Mouse (Mus musculus): ENCODE measurements around the gene Bod1l.

The Bod1l gene

DNA sequence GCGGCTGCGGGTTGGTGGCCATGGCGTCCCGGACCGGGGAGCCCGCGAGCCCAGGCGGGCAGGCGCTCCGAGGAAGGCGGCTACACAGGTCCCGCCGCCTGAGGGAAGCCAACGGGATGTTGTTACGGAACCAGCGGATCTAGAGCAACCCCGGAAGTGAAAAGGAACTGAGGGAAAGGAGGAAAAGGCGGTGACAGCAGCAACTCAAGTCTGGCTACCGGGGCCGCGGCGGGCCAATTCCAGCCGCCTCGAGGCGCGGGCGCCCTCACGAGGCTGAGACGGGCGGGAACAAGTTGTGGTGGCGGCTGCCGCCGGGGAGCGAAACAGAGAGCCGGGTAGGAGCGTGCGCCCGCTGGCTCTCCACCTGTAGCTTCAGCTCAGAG is at the start of gene Bod1l:
TSS of gene Bod1l (minus strand) at position 169 of the 383 bp plus-strand sequence.
- DNase-seq: peak; percentile 97 to 98

DNA sequence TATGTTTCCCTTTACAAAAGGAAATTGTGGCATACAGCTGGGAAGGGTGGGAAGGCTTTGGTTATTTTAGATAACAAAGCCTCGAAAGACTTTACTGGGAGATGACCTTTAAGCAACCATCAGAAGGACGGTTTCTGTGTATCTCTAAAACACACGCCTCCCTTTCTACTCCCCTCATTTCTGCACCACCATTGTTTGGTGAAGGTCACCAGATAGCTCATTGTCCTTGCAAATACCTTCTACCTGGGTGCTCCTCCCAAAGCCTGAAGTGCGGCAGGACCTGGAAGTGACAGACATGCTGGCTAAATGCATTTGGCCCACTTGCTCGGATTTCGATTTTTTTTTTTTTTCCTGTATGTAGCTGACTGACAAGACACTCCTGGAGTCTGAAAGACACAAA is 49.2 kb upstream of the Bod1l start:
- DNase-seq: no peak

DNA sequence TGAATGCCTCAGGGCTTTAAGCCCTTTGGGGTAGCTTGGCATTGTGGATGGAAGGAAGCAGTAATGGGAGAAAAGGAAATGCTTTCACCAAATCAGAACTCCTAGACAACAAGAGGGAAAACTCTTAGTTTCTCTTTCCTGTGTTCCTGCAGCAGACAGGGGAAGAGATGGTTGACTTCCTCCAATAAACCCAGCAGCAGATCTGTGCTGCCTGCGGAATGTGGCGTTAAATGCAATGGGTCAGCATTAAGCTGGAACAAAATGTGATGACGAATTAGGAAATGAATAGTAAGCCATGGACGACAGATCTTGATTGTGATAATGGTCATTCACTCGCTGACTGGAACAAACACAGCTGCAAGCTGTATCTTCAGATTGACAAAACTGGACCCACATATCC is 46.8 kb upstream of the Bod1l start:
- no peak for DNase-seq

DNA sequence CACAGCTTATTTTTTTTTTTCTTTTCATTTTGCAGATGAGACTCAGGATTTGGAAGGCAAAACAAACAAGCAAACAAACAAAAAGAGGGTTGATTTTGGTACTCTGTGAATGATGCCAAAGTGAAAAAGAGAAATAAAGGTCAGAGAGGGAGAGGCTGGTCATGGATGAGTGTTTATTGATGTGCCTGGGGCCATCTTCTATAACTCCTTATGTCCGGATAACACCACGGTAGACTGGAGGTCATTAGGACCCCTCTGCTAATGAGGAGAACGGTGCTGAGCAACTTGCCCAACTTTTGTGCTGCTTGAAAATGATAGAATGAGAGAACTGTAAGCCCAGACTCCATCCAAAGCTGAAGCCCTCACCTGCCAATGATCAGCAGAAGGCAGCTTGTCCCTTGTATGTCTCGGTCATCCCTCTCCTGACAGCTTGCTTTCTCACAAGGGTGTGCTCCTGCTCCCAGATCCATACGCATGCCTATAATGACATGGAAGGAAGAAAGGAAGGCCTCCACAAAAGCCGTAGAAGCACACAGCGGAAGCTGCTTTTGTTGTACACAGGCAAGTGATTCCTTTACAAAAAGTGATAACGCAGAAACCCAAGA is 45.2 kb upstream of the Bod1l start:
- DNase-seq: no peak

DNA sequence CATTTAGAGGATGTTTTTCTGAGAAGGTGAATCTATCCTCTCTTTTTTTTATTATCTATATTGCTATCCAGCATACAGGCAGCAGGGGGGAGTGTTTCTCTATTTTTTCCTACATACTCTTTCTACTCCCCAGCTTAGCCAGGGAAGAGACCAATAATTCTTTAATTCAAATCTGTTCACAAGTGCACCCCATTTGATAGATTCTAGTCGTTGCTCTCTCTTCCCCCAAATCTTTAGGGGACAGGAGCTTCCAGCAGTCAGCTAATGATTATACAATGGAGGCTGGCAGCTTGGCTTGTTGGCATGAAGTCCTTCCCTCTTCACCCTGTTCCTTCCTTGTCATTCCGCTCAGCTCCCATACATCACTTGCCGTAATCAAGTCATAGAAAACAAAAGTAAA is 44.7 kb upstream of the Bod1l start:
- peak in 1 of 2 experiments; percentile 5 for DNase-seq

DNA sequence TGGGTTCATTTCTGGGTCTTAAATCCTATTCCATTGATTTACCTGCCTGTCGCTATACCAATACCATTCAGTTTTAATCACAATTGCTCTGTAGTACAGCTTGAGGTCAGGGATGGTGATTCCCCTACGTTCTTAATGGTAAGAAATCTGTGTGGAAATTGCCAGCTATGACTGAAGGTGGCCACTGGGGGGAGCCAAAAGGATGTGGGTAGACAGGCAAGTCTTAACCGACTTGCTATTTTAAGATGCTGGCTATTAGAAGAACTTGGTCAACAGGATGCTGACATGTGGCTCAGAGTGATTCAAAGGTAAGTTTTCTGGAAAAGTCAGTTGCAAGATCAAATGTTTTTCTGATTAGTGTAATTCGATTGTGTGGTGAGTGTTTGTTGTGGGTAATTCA is 43.6 kb upstream of the Bod1l start:
- DNase-seq: peak; percentile 72 to 74

DNA sequence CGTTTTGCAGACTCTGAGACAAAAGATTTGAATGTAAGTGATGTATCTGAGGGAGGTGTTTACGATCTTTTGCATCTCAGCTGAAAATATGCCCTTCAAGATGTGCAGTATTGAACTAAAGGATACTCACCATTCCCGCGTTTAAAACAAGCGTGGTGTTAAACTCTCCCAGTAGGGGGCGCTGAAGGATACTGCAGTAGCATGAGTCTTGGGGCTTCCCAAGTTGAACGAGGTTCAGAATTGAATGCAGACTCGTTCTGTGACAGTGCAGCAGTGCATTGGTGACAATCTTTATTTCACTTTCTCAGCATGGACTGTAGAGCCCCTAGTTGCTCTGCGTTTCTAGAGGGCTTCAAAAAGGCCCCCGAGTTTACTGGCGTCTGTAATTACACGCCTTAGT is 40.4 kb upstream of the Bod1l start:
- DNase-seq: peak; percentile 49 to 79

DNA sequence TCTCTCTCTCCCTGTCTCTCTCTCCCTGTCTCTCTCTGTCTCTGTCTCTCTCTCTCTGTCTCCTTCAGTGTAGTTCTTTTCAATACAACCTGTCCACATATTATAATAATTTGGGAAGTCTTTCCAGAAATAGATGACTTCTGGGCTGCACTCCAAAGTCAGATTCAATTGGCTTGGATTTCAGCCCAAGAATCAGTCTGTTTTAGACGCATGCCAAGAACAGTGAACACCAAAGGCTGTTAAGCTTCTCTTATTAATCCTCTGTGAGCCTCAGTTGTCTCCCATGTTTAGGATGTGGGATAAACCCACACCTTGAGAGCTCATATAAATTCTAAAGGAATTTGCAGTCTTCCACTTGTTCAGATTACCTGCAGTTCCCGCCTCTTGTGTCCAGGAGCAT is 27.0 kb upstream of the Bod1l start:
- DNase-seq: no peak

DNA sequence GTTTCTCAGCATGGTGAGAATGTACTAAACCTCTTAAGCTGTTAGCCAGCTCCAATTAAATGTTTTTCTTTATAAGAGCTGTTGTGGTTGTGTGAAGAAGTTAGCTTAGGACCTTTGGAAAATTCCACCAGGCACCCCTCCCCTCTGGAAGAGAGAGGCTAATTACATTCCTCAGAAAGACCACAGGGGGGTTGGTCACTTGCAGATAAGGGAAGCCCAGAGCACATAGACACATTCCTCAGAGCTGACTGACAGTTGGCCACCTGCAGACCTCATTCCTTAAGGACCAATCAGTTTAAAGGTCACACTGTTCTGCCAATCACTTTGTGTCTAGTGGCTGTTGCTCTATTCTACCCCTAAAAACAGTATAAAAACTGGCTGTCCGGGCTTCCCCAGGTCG is 11.7 kb upstream of the Bod1l start:
- DNase-seq: no peak

DNA sequence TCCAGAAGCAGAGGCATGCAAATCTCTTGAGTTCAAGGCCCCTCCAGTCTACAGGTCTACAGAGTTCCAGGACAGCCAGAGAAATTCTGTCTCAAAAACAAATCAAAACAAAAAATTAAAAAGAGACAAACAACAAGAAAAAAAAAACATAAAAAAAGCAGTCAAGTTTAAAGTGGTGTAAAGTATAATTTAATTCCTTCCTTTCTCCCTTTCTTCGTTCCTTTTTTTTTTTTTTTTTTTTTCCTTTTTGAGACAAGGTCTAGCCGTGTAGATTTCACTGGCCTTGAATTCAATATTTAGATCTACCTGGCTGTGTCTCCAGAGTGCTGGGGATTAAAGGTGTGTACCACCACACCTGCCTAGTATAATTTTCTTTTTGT is 1.4 kb upstream of the Bod1l start:
- DNase-seq: no peak

DNA sequence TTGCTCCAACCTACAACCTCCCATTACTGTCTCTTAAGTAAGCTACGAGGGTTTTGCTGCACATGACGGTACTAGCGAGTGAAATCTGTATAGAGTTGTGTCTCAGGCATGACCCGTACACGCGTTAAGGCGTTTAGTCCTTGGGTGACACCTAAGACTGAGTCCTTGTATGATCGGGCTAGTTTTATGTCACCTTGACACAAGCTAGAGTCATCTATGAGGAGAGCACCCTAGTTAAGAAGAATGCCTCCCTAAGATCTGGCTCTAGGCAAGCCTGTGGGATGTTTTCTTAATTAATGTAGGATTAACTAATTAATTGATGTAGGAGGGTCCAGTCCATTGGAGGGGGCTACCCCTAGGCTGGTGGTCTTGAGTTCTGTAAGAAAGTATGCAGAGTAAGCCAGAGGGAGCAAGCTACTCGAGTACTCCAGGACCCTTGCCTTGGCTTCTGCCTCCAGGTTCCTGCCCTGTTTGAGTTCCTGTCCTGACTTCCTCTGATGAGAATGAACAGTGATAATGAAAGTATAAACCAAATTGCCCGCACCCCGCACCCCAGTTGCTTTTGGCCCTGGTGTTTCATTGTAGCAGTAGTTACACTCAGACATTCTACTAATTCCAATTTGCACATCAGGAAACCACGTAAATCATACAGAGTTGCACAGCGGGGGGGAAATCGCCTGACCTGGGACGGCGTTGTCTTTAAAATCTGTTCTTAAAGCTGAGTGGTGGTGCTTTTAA is 874 bp upstream of the Bod1l start:
- peak; percentile 37 to 47 for DNase-seq

DNA sequence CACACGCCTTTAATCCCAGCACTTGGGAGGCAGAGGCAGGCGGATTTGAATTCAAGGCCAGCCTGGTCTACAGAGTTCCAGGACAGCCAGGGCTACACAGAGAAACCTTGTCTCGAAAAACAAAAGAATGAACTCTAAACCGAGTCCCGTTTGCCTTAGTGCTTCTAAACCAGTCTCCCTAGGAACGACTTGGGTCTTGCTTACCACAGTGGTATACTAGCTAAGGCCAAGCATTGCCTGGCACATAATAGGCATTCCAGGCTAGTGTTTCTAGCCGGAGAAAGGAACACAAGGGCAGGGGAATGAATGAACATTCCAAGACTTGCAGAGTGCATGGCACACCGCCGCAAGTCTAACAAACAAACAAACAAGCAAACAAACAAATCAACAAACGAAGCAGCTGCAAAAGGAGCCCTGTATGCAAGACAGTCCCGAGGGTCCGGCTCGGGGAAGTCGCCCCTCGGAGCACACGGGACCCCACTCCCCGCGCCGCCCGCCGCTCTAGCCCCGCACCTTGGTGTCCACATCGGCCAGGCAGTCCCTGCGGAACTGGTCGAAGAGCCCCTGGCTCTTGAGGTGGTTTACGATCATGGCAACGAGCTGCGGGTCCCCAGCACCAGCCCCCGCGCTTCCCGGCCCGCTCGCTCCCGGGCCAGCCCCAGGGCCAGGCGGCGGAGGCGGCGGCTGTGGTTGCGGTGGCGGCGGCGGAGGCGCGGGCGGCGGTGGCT is 532 bp downstream of the Bod1l start:
- no peak for DNase-seq

DNA sequence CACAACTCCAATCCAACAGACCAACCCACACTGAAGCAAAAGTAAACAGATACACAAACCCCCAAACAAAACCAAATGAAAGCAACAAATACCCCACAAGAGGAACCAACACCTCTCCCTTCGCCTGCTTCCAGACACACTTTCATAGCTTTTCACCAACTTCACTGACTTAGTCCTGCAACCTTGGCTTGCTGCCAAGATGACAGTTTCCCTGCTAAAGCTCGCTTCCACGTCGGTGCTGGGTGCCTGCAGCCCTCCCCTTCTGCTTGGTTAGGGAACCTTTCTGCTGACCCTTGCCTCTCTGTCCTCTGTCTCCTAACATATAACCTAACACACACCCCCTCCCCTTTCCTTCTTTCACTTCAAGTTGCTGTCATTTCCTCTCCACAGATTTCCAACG is 1.4 kb downstream of the Bod1l start:
- peak; percentile 58 to 59 for DNase-seq

DNA sequence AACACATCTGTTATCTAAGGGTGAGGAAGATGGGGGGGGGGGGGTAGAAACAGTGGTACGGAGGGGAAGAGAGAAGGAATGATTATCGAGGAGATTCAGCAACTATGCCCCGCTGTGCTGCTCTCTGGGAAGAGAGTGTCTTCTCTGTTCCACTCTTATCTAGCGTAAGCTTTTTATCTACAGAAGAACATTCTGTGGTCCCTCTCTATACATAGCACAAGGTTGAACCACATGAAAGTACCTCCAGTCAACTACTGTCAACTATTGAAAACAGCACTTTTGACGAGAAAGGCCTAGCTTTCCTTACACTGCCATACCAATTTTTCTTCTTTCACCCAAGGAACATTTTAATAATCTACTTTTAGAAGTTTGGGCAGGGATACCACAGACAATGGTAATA is 2.4 kb downstream of the Bod1l start:
- no peak for DNase-seq

DNA sequence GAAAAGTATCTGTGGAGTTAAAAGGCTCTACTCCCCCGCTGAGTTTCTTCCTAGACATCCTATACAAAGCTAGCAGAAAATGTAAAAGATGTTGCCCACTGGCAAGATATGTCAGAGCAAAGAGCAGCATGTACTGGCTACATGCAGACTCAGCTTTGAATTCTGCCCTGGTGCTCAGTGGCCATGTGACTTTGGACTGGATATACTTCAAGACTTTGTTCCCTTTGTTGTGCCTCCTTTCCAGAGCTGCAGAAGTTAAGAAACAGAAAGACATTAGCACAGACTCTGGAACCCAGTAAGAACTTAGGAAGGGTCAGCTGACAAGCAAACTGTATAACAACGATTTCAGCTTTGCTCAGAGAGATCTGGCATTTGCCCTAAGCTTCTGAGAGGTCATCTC is 14.0 kb downstream of the Bod1l start:
- peak in 1 of 2 experiments; percentile 42 for DNase-seq

DNA sequence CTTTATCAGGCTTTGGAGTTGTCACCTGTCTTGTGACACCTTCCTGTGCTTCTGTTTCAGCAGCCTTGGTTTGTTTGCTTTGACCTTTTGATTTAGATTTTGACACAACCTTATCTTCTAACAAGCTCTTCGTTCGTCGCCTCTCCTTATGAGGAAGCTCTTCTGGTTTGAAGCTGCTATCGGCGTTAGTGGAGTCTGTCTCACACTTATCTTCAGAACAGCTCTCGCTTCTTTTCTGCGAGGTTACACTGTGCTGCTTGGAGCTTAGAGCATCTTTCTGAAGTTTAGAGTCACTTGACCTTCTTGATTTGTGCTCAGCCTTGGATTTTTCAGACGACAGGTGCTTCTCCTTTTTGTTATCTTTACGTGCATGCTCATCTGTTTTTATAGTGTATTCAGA is 23.0 kb downstream of the Bod1l start:
- no peak for DNase-seq

DNA sequence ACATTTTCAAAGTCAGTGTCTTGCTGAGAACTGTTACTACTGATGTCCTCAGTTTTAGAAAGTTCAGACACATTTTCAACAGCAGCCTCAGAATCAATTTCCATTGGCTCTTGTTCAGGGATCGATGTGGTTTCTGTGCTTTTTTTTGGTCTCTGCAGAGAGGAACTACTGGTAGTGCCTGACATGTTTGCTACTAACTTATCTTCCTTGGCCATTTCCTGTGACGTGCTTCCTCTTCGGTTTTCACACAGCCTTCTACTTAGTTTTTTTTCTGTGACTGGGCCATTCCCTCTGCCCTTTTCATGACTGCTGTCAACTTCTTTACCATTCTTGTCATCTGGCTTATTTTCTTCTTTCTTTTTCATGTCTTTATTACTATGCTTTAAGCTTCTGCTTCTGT is 23.6 kb downstream of the Bod1l start:
- DNase-seq: no peak

DNA sequence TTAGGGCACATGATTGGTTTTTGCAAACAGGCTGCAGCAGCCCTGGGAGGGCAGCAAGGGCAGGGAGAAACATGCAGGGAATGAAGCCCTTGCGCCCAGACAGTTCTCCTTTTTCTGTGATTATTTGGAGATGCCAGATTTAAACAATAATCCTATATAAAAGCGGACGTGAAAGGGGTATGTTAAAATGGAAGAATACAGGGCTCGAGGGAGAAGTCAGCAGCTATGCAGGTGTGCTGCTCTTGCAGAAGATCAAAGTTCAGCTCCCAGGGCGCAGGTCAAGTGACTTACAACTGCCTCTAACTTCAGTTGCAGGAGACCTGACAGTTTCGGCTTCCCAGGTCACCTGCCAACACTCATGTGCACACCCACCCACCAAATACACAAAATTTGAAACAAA is 31.6 kb downstream of the Bod1l start:
- DNase-seq: no peak

DNA sequence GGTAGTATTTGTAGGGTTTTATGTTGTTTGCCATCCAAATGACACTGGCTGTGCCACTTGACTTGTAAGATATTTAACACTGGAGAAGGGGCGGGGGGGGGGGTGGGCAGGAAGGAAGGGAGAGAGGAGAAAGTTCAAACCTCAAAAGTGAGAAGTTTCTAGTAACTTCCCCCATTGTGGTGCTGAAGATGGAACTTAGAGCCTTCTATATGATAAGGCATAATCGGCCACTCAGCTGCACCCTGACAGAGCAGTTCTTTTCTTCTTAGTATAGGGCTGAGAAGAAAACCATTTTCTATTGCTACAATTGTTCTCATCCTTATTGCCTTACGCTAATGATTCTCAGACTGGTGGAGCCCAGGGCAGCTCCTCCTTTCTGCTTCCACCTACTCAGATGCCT is 32.8 kb downstream of the Bod1l start:
- DNase-seq: no peak

DNA sequence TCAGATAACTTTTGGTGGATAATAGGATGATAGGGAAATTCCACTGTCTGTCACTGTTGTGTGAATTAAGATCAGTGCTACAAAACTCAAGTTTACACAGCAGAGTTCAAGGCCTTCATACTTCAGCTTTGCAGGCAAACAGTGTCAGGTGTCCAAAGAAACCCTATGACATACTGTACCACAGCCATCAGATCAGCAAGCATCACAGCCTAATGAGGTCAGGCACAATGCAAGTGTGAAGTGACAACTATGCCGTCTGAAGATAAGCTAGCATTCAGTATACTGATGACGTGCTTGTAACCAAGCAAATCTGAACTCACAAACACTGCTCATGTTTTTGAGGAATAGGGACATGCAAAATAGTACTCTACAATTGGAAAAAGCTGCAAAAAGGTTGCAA is 36.7 kb downstream of the Bod1l start:
- no peak for DNase-seq

DNA sequence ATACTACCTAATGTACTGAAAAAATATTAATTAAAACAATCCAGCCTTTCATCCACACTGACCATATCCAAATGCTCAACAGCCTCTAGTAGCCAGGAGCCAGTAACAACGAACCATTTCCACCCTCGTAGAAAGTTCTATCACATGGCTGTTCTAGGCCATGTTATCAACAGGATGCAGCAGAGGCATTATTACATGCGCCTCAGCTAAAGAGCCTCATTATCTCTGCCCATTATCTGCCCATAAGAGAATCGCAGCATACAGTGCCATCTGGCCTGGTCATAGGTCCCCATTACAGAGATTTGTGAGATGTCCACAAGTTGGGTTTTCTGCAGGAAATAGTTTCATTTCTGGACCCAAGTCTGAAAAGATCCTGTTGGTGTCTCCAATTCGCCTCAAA is 37.9 kb downstream of the Bod1l start:
- no peak for DNase-seq

DNA sequence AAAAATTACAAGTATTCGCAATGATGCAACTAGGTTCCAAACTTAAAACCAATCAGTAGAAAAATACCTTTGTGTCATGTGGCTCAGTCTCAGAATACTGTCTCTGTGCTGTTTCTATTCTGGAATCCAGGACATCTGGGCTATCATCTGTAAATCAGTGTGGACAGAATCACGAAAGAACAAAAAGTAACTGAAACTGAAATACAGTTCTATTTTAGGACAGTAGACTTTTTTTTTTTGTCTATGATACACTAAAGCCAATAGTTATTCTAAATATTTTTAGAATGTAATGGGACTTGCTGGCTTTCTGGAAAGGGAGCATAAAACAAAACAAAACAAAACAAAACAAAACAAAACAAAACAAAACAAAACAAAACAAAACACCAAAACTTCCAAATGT is 39.0 kb downstream of the Bod1l start:
- DNase-seq: no peak

DNA sequence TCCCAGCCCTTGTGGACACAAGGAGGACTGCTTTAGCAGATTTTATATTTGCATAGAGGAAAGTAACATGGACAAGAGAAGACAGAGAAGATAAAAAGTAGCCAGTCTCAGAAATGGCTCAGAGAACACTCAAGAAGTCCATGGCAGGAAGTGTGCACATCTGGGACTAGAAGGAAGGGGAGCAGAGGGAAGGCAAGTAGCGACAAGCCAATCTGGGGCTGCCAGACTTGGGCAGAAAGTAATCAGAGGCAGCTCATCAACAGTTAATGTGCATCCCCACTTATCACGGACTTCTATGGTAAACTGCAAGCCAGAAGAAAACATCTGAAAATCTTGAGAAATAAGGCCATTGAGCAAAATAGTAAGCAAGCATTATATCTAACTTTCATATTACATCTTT is 39.5 kb downstream of the Bod1l start:
- no peak for DNase-seq

DNA sequence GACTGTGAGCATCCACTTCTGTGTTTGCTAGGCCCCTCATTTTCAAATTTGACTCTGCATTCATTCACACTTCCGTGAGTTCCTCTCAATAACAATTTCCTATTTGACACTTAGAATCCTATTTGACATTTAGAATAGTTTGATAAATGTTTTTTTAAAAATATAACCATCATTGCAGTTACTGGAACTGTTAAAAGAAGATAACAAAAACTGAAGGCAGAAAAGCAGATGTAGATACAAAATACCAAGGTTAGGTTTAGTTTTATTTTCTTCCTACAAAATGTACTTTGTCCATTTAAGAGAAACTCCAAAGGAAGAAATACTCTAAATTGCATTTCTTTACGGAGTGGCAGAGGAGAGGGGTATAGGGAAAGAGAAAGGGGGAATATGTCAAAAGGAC is 42.5 kb downstream of the Bod1l start:
- DNase-seq: no peak
